Mouse (Mus musculus): ENCODE measurements at regions not wholly inside any gene's neighbourhood (a gene's known extent, or its start where the extent isn't known, plus 50 kb on each side); places are given as distances from the start of the nearest gene placed in this dataset.

DNA sequence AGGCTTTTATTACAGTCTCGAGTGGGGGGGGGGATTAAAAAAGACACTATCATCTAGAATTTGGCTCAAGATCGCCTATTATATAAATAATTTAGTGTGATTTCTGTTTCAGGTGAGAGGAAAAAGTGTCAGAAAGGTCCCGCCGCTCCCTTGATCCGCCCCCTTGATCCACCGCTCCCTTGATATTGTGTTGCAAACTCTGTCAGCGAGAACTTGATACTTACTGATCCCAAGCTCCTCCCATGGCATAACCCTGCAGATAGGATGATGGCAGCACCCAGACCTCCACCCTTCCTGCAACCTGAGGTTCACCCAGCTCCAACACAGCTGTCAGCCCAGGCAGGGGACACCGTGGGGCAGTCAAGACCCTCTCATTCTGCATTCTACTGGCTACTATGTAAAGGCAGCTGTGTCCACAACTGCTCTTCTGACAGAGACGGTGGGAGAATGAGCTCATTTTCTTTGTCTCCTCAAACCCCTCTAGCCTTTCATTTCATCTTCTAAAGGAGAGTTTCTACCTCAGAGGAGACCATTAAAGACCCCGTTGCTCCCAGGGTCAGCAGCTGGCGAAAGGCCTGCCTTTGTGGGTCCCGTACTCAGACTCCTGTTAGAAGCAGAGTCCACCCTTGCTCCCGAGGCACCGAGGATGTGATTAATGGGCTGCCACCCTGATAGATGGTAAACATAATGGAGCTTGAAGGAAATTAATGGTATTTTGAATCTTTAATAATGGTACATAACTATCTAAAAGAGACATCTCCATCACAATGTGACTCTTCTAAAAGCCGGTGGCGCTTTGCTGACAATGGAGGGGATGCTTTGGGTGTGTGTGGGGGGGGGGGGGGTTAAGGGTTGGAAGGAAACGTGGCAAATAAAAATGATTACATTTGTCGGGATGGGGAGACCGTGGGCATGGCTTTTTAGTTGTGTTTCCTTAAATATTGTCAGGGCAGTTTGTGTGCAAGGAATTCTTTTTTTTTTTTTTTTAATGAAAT lies 58.7 kb upstream of the Cops8 start:
- CTCF ChIA-PET: interaction anchor here in 2 of 4 experiments (0.6 to 1.0 kb wide), 6 partner anchors 13 to 931 kb away, joined by 3 to 5 read pairs (median 3); no protein-coding TSS in a partner anchor
- POLR2A ChIA-PET: interaction anchor here in 3 of 4 experiments (0.6 to 3.4 kb wide), 26 partner anchors 8 to 341 kb away, joined by 3 to 29 read pairs (median 3); partner anchors contain the start of gene Ackr3 (in 1 of the 3)

DNA sequence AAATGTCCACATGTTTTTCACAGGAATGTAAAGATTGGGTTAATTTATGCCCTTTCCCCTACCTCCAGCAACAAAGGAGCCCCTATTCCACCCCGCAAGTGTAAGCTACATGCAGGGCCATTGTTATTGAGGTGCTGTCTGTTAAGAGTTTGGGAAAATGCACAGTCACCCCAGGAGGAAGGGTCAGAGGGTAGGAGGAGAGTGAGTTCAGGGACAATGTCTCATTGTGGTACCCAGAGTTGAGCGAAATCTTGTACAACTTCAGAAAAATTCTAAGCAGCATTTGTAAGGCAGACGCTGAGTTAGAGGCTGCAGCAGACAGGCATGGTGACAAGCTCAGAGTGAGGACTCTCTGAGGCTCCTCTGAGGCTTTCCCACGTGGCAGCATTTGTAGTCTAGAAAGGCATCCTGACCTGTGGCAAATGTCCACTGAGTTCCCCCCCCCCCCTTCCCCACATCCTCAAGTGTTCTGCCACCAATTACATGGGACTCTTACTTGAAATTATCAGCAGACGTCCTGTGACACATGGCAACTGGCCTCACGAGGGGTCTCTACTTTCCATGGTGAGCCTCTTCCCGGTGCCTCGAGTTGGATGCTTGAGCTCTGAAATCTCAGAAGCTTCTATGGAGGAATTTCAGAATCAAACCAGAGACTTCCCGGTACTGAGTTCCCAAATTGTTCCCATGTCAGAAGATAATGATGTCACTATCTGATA lies 57.8 kb upstream of the Cops8 start:
- ChIA-PET POLR2A (interaction anchor here in 3 of 4 experiments (0.6 to 3.4 kb wide), 14 partner anchors 17 to 341 kb away, joined by 3 to 29 read pairs (median 4); partner anchors contain the start of gene Ackr3 (in 1 of the 3)), CTCF (interaction anchor here in 2 of 4 experiments (0.6 to 0.7 kb wide), 2 partner anchors 615 to 932 kb away, joined by 3 read pairs; no protein-coding TSS in a partner anchor)

- CTCF ChIA-PET: no interaction called here
- POLR2A ChIA-PET: no interaction called here
Measured at GRCm38 (mm10) chr1:90552644-90553043, 50.1 kb upstream of the Cops8 start.
